Mouse (Mus musculus) bone marrow macrophage, adult 2 months (primary cell): ENCODE measurements around the gene Cdk5rap1.
A peak's percentile ranks its signal among the peaks of the same experiment; 100 is the strongest.

Experiments
- CTCF ChIP-seq: IDR thresholded peaks from 2 replicates; pipeline ENCODE4 v1.5.1; 2012; ENCODE audit warnings: low read depth, mild to moderate bottlenecking, low read length, moderate library complexity
- POLR2A ChIP-seq: IDR thresholded peaks from 2 replicates; pipeline ENCODE4 v1.6.1; 2012; ENCODE audit warnings: mild to moderate bottlenecking, low read depth, low read length, borderline replicate concordance

DNA sequence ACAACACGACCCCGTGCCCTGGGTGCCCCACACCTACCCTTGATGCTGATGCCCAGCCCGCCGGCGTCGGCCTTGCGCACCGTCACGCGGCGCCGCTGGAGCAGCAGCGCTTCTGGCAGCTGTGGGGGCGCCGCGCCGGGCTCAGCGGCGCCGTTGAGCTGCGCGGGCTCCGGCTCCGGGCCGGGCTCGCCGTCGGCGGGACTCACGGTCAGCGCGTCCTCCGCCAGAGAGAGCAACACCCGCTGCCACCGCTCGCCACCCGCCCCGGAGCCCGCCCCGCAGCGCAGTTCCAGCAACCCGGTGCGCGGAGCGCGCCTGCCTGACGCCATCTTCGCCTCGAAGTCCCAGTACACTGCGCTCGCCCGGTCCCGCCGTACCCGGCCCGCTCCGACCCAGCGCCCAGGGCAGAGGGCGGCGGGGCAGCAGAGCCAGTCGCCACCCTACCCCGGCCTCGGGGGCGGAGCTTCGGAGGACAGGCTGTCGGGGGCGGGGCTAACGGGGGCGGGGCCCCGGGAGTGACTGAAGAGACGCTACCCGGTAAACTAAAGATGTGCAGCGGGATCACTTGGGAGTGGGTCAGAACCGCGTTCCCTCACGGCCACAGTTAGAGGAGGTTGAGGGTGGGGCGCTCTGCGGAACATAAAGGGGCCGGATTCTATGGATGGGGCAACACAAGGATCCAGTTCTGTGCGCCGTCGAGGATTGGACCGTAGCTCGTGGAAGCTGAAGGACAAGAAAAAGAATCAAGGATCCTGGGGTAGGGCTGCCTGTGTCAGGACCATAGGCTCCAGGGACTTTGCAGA lies 35.0 kb upstream of the Cdk5rap1 start, which contains the start of gene Snta1:
- TF ChIP-seq CTCF (no peak), POLR2A (0 out of 2 replicates have a peak, but pooled peaks have one; percentile 27)
